Mouse (Mus musculus) myocyte (in vitro differentiated cells): ENCODE data around the gene Lpo. TPM values are rescaled to one million over a fixed set of nuclear protein-coding genes. Genes with fewer than 3 reads are reported as not detected.

Source experiments
- H3K27me3 ChIP-seq: one replicate; pipeline ENCODE4 v1.6.1; 2011; ENCODE audit not compliant: control insufficient read depth, insufficient read depth, insufficient read length
- H3K36me3 ChIP-seq: one replicate; pipeline ENCODE4 v1.6.1; 2011; ENCODE audit not compliant: control insufficient read depth, insufficient read depth
- H3K4me2 ChIP-seq: one replicate; pipeline ENCODE4 v1.6.1; 2011; ENCODE audit warnings: low read depth, control low read depth
- H3K4me3 ChIP-seq: one replicate; pipeline ENCODE4 v1.5.1; 2011; ENCODE audit warnings: mild to moderate bottlenecking, control low read depth, moderate library complexity
- H3K79me2 ChIP-seq: one replicate; pipeline ENCODE4 v1.6.1; 2011; ENCODE audit not compliant: control insufficient read depth, insufficient read depth
- H3ac ChIP-seq: one replicate; pipeline ENCODE4 v1.6.1; 2011; ENCODE audit not compliant: control insufficient read depth, insufficient read length
- CEBPB ChIP-seq: IDR thresholded peaks from 2 replicates; pipeline ENCODE4 v1.6.1; 2011; ENCODE audit warnings: mild to moderate bottlenecking, moderate library complexity; ENCODE audit not compliant: poor library complexity, insufficient read depth, severe bottlenecking
- E2F4 ChIP-seq: IDR thresholded peaks from one replicate; pipeline ENCODE4 v1.6.1; 2011; ENCODE audit warnings: mild to moderate bottlenecking, control low read depth, moderate library complexity; ENCODE audit not compliant: insufficient read depth
- MAX ChIP-seq: IDR thresholded peaks from one replicate; pipeline ENCODE4 v1.6.1; 2011; ENCODE audit warnings: low read depth, mild to moderate bottlenecking, control low read depth
- MYOD1 ChIP-seq, 3 experiments: IDR thresholded peaks; one replicate each; pipeline ENCODE4 v1.6.1; 2011; ENCODE audit warnings: control low read depth in 2 of 3, low read depth in 2 of 3, mild to moderate bottlenecking in 2 of 3, moderate library complexity in 1 of 3; ENCODE audit not compliant: insufficient read length in 2 of 3, control insufficient read depth in 1 of 3
- MYOG ChIP-seq, 3 experiments: IDR thresholded peaks; one replicate each; pipeline ENCODE4 v1.6.1; 2011; ENCODE audit warnings: control low read depth in 2 of 3, low read depth in 2 of 3, mild to moderate bottlenecking in 2 of 3; ENCODE audit not compliant: insufficient read length in 2 of 3, control insufficient read depth in 1 of 3, insufficient read depth in 1 of 3
- POLR2A ChIP-seq: IDR thresholded peaks from one replicate; pipeline ENCODE4 v1.6.1; 2011; ENCODE audit warnings: low read depth, mild to moderate bottlenecking, control low read depth, moderate library complexity; ENCODE audit not compliant: insufficient read length
- POLR2AphosphoS2 ChIP-seq: IDR thresholded peaks from one replicate; pipeline ENCODE4 v1.6.1; 2011; ENCODE audit warnings: low read depth, control low read depth; ENCODE audit not compliant: insufficient read length
- REST ChIP-seq: IDR thresholded peaks from one replicate; pipeline ENCODE4 v1.6.1; 2011; ENCODE audit warnings: mild to moderate bottlenecking, control low read depth, moderate library complexity; ENCODE audit not compliant: insufficient read depth, insufficient read length
- SRF ChIP-seq: IDR thresholded peaks from one replicate; pipeline ENCODE4 v1.6.1; 2011; ENCODE audit warnings: low read depth; ENCODE audit not compliant: control insufficient read depth, insufficient read length
- TCF12 ChIP-seq: IDR thresholded peaks from one replicate; pipeline ENCODE4 v1.6.1; 2011; ENCODE audit warnings: mild to moderate bottlenecking, control low read depth; ENCODE audit not compliant: poor library complexity, insufficient read depth, severe bottlenecking
- TCF3 ChIP-seq: IDR thresholded peaks from one replicate; pipeline ENCODE4 v1.6.1; 2011; ENCODE audit warnings: low read depth, control low read depth; ENCODE audit not compliant: insufficient read length
- USF1 ChIP-seq: IDR thresholded peaks from one replicate; pipeline ENCODE4 v1.6.1; 2011; ENCODE audit warnings: low read depth, mild to moderate bottlenecking, control low read depth, moderate library complexity
- polyA plus RNA-seq: library from polyadenylated mRNA; unstranded; fragments of >200 nt; fragmentation: generic; extraction: Trizol; gene quantifications from one replicate; pipeline ENCODE4 v1.2.1, GENCODE M21; 2012; ENCODE audit warnings: missing spikeins

Lpo gene
- polyA plus RNA-seq, 1 experiment: not detected

DNA sequence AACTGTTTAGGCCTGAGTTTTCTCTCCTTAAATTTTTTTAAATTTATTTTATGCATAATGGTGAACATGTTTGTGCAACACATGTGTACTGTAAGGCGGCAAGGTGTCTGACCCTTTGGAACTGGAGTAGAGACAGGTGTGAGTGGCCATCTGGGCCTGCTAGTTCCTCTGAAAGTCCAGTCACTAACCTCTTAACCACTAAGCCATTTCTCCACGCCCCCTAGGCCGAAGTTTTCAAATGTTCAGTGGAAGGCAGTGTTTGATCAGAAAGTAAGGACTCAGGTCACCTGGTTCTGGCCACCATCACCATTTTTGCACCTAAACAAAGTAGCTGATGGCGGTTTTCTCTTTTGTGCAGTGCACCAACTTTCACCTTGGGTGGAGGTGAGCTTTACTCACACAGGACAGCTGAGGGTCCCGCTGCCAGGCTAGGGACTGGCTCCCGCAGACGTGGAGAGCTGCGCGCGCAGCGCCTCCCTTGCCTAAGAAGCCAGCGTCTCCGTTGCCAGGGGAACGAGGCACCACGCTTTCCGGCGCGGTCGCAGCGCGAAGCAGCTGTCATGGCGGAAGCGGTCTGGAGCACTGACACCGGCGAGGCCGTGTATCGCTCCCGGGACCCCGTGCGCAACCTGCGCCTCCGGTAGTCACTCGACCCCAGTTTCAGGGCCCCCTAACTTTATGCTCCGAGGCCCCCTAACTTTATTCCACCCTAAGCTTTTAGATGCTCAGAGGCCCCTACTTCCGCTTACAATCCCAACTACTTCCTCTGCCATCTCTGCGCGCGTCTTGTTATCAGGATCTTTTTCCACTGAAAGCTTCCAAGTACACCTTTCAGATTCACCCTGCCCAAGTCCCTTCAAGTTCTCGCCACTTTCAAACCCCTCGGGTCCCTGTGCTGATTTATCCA lies 24.9 kb upstream of the Lpo start, which contains the start of gene Mks1:
TSS of gene Mks1 (plus strand) at position 526 of the 907 bp plus-strand sequence.
- H3K27me3 ChIP-seq: no peaks in the 10 kb centered on the region
- H3K79me2 ChIP-seq: no peaks in the 10 kb centered on the region
- peak within 1 kb of the TSS; percentile 47 for H3K4me3 ChIP-seq
- TF ChIP-seq E2F4 (no peak), REST (no peak), USF1 (no peak), MYOD1 (IDR thresholded peaks at IDR 0.05; ENCODE audit: control insufficient read depth in 1 of 3, insufficient read length in 2 of 3, low read depth in 2 of 3) (peak in 2 of 3 experiments; percentile 93 to 94), POLR2AphosphoS2 (peak; percentile 81), SRF (peak; percentile 39), CEBPB (no peak), TCF3 (peak; percentile 41), MYOG (IDR thresholded peaks at IDR 0.05; ENCODE audit: control insufficient read depth in 1 of 3, insufficient read depth in 1 of 3, insufficient read length in 2 of 3, low read depth in 2 of 3) (peak; percentile 50 to 98 (median 96)), POLR2A (peak; percentile 94), MAX (no peak), TCF12 (no peak)
- no peak within 1 kb of the TSS for H3ac ChIP-seq
- H3K4me2 ChIP-seq: peak within 1 kb of the TSS; percentile 94
- no peaks in the 10 kb centered on the region for H3K36me3 ChIP-seq

GRCm38 (mm10) chr11:87847884-87848283 lies 19.8 kb upstream of the Lpo start:
- no peak for TF ChIP-seq REST
- TF ChIP-seq CEBPB: no peak
- no peak for TF ChIP-seq SRF
- no peak for TF ChIP-seq TCF3
- TF ChIP-seq POLR2A: no peak
- TF ChIP-seq E2F4: no peak
- no peak for TF ChIP-seq MYOD1 (IDR thresholded peaks at IDR 0.05; ENCODE audit: control insufficient read depth in 1 of 3, insufficient read length in 2 of 3, low read depth in 2 of 3)
- TF ChIP-seq TCF12: no peak
- no peak for TF ChIP-seq POLR2AphosphoS2
- TF ChIP-seq USF1: no peak
- Histone ChIP-seq H3K27me3 (peaks cover 5% of the 10 kb centered on the region), H3K4me2 (no peak overlapping the region), H3ac (no peak overlapping the region), H3K79me2 (no peaks in the 10 kb centered on the region), H3K36me3 (no peaks in the 10 kb centered on the region), H3K4me3 (no peak overlapping the region)

DNA sequence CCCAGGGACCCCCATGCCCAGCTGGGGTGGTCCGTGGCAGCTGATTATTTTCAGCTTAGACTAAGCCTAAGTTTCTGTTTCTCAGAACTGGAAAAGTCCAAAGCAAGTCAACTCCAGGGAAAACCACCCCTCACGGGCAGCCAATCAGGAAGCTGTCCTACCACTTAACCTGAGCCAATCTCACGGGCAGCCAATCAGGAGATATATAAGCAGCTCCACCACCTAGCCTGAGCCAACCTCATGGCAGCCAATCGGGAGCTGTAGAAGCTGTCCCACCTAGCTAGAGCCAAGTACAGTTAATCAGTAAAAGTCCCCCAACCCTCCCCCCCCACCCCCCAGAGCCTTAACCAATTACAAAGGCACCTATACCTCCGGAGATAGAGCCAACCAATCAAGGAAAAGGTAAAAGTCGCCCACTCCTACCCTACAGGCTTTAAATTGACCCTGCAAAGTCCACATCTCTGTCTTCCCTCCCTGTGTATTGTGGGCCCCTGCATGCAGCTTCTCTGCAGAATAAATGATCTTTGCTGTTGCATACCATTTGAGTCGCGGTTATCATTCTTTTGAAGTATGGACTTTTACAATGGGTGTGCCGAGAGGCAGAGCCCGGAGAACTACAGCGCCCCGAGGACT lies 19.0 kb upstream of the Lpo start:
- Histone ChIP-seq H3K4me3 (no peak overlapping the region), H3ac (no peak overlapping the region), H3K27me3 (peaks cover 10% of the 10 kb centered on the region), H3K79me2 (no peaks in the 10 kb centered on the region), H3K36me3 (no peaks in the 10 kb centered on the region), H3K4me2 (no peak overlapping the region)
- TF ChIP-seq CEBPB (no peak), USF1 (no peak), E2F4 (no peak), POLR2A (no peak)

DNA sequence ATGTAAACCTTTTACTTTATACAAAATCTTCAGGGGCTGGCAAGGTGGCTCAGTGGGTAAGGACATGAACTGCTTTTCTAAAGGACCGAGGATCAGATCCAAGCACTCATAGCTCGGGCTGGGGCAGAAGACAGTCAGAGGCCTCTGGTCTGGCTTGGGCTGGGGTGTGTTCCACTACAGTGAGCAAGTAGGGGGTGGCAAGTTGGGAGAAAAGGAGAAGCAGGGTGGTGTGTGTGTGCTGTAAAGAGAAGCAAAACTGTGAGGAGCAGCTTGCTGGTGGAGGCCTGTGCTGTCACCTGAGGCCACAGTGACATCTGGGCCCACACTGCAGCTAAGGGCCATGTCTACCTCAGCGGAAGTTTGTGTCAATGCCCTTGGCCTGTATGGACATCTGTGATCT lies 13.3 kb upstream of the Lpo start:
- Histone ChIP-seq H3ac (no peak overlapping the region), H3K36me3 (no peaks in the 10 kb centered on the region), H3K27me3 (peaks cover 25% of the 10 kb centered on the region), H3K79me2 (no peaks in the 10 kb centered on the region), H3K4me3 (no peak overlapping the region), H3K4me2 (no peak overlapping the region)
- no peak for TF ChIP-seq CEBPB
- TF ChIP-seq POLR2A: no peak
- TF ChIP-seq REST: no peak
- TF ChIP-seq TCF12: no peak
- no peak for TF ChIP-seq POLR2AphosphoS2
- no peak for TF ChIP-seq E2F4
- no peak for TF ChIP-seq MYOD1 (IDR thresholded peaks at IDR 0.05; ENCODE audit: control insufficient read depth in 1 of 3, insufficient read length in 2 of 3, low read depth in 2 of 3)
- no peak for TF ChIP-seq SRF
- no peak for TF ChIP-seq TCF3
- TF ChIP-seq MAX: no peak
- TF ChIP-seq USF1: no peak
- TF ChIP-seq MYOG (IDR thresholded peaks at IDR 0.05; ENCODE audit: control insufficient read depth in 1 of 3, insufficient read depth in 1 of 3, insufficient read length in 2 of 3, low read depth in 2 of 3): no peak

- Histone ChIP-seq H3K79me2 (no peaks in the 10 kb centered on the region), H3K36me3 (no peaks in the 10 kb centered on the region), H3K4me3 (no peak overlapping the region), H3K4me2 (no peak overlapping the region), H3K27me3 (peaks cover 25% of the 10 kb centered on the region), H3ac (no peak overlapping the region)
- no peak for TF ChIP-seq USF1
- TF ChIP-seq POLR2A: no peak
- TF ChIP-seq REST: no peak
- no peak for TF ChIP-seq TCF12
- no peak for TF ChIP-seq MAX
- no peak for TF ChIP-seq POLR2AphosphoS2
- no peak for TF ChIP-seq MYOG (IDR thresholded peaks at IDR 0.05; ENCODE audit: control insufficient read depth in 1 of 3, insufficient read depth in 1 of 3, insufficient read length in 2 of 3, low read depth in 2 of 3)
- TF ChIP-seq CEBPB: no peak
- no peak for TF ChIP-seq MYOD1 (IDR thresholded peaks at IDR 0.05; ENCODE audit: control insufficient read depth in 1 of 3, insufficient read length in 2 of 3, low read depth in 2 of 3)
These were observed 12.6 kb upstream of the Lpo start for GRCm38 (mm10) chr11:87840676-87841075.
